Mouse (Mus musculus): Measurements from ENCODE around the gene Olfr1354. TPM values are rescaled to one million over a fixed set of nuclear protein-coding genes. Genes with fewer than 3 reads are reported as not detected.
"Not testable (repeated sequence)": the region's sequence is repeated elsewhere in the genome, so short reads cannot be mapped to it uniquely, and the experiment has no call there.

Gene Olfr1354
- not detected in 2 replicates for polyA plus RNA-seq (2015; fragmentation: Nextera tagmentation; extraction: Ambion mirVana)

GRCm38 (mm10) chr10:78912871-78913270 is at the start of gene Olfr1354:
Gene Olfr1354, plus strand, starts transcription at chr10:78913171.
- H3K27ac ChIP-seq (ENCODE audit: low read length); ATAC-seq (ENCODE audit: low read depth); H3K9ac ChIP-seq (ENCODE audit: low read length); H3K27me3 ChIP-seq (ENCODE audit: control insufficient read depth, insufficient read depth, low read depth, low read length); H3K36me3 ChIP-seq (ENCODE audit: control insufficient read depth, insufficient read depth, low read length); H3K4me3 ChIP-seq (ENCODE audit: low read length); H3K9me3 ChIP-seq (ENCODE audit: control insufficient read depth, low read length); H3K4me1 ChIP-seq (replicated peaks; ENCODE audit: control insufficient read depth, insufficient read depth, low read length); H3K4me2 ChIP-seq (ENCODE audit: low read depth, low read length): not testable (repeated sequence)
- WGBS: 82% methylated on average over 1 of the region's 1 CpGs

GRCm38 (mm10) chr10:78875240-78875639 is 37.7 kb upstream of the Olfr1354 start, which contains the start of gene Olfr1355:
Gene Olfr1355, plus strand, starts transcription at chr10:78875540.
- 47% methylated on average over 2 of the region's 2 CpGs for WGBS
- no peak for ATAC-seq (ENCODE audit: low read depth)
- Histone ChIP-seq H3K27ac (ENCODE audit: low read length) (no peak within 1 kb of the TSS), H3K9me3 (ENCODE audit: control insufficient read depth, low read length) (no peaks in the 10 kb centered on the region), H3K4me3 (ENCODE audit: low read length) (no peak within 1 kb of the TSS), H3K4me2 (ENCODE audit: low read depth, low read length) (no peak within 1 kb of the TSS), H3K9ac (ENCODE audit: low read length) (no peak within 1 kb of the TSS), H3K27me3 (ENCODE audit: control insufficient read depth, insufficient read depth, low read depth, low read length) (no peaks in the 10 kb centered on the region), H3K4me1 (replicated peaks; ENCODE audit: control insufficient read depth, insufficient read depth, low read length) (no peaks in the 10 kb centered on the region), H3K36me3 (ENCODE audit: control insufficient read depth, insufficient read depth, low read length) (no peaks in the 10 kb centered on the region)

GRCm38 (mm10) chr10:78950336-78950735 is 37.4 kb downstream of the Olfr1354 start, which contains the start of gene Olfr8:
Gene Olfr8, plus strand, starts transcription at chr10:78950636.
- not testable (repeated sequence) for H3K4me1 ChIP-seq (replicated peaks; ENCODE audit: control insufficient read depth, insufficient read depth, low read length); H3K9me3 ChIP-seq (ENCODE audit: control insufficient read depth, low read length); H3K27ac ChIP-seq (ENCODE audit: low read length); ATAC-seq (ENCODE audit: low read depth); H3K4me2 ChIP-seq (ENCODE audit: low read depth, low read length); H3K27me3 ChIP-seq (ENCODE audit: control insufficient read depth, insufficient read depth, low read depth, low read length); H3K4me3 ChIP-seq (ENCODE audit: low read length); H3K36me3 ChIP-seq (ENCODE audit: control insufficient read depth, insufficient read depth, low read length); H3K9ac ChIP-seq (ENCODE audit: low read length)
- 85% methylated on average over 1 of the region's 1 CpGs for WGBS

GRCm38 (mm10) chr10:78963009-78963408 is 50.0 kb downstream of the Olfr1354 start, which contains the start of gene Olfr1353:
Gene Olfr1353, plus strand, starts transcription at chr10:78963309.
- H3K9ac ChIP-seq (ENCODE audit: low read length); ATAC-seq (ENCODE audit: low read depth): not testable (repeated sequence)

More at GRCm38 (mm10) chr10:78963009-78963408, 50.0 kb downstream of the Olfr1354 start, which contains the start of gene Olfr1353:
- H3K4me3 ChIP-seq (ENCODE audit: low read length); H3K27me3 ChIP-seq (ENCODE audit: control insufficient read depth, insufficient read depth, low read depth, low read length); H3K4me1 ChIP-seq (replicated peaks; ENCODE audit: control insufficient read depth, insufficient read depth, low read length); H3K9me3 ChIP-seq (ENCODE audit: control insufficient read depth, low read length); H3K4me2 ChIP-seq (ENCODE audit: low read depth, low read length); H3K27ac ChIP-seq (ENCODE audit: low read length); H3K36me3 ChIP-seq (ENCODE audit: control insufficient read depth, insufficient read depth, low read length): not testable (repeated sequence)

Other genes starting within 250 kb of the Olfr1354 start
- 0.21 TPM in 1 of 2 replicates, not detected in the other for gene Casp14, start 194.9 kb upstream of the Olfr1354 start, polyA plus RNA-seq (2015; fragmentation: Nextera tagmentation; extraction: Ambion mirVana)
- 0.16 TPM in 2 replicates for gene Ccdc105, start 160.1 kb upstream of the Olfr1354 start, polyA plus RNA-seq (2015; fragmentation: Nextera tagmentation; extraction: Ambion mirVana)
- 0.63 and 0.83 TPM in 2 replicates for gene Slc1a6, start 132.7 kb upstream of the Olfr1354 start, polyA plus RNA-seq (2015; fragmentation: Nextera tagmentation; extraction: Ambion mirVana)
- gene Olfr1356, start 61.0 kb upstream of the Olfr1354 start, polyA plus RNA-seq (2015; fragmentation: Nextera tagmentation; extraction: Ambion mirVana): not detected in 2 replicates
- not detected in 2 replicates for gene Olfr1355, start 37.6 kb upstream of the Olfr1354 start, polyA plus RNA-seq (2015; fragmentation: Nextera tagmentation; extraction: Ambion mirVana)
- gene Olfr8, start 37.5 kb downstream of the Olfr1354 start, polyA plus RNA-seq (2015; fragmentation: Nextera tagmentation; extraction: Ambion mirVana): not detected in 2 replicates
- gene Olfr1353, start 50.1 kb downstream of the Olfr1354 start, polyA plus RNA-seq (2015; fragmentation: Nextera tagmentation; extraction: Ambion mirVana): not detected in 2 replicates
- gene Olfr1352, start 67.9 kb downstream of the Olfr1354 start, polyA plus RNA-seq (2015; fragmentation: Nextera tagmentation; extraction: Ambion mirVana): not detected in 2 replicates
- not detected in 2 replicates for gene Olfr1351, start 99.3 kb downstream of the Olfr1354 start, polyA plus RNA-seq (2015; fragmentation: Nextera tagmentation; extraction: Ambion mirVana)
- gene Olfr57, start 115.6 kb downstream of the Olfr1354 start, polyA plus RNA-seq (2015; fragmentation: Nextera tagmentation; extraction: Ambion mirVana): not detected in 2 replicates
- gene 2610008E11Rik, start 184.4 kb downstream of the Olfr1354 start, polyA plus RNA-seq (2015; fragmentation: Nextera tagmentation; extraction: Ambion mirVana): 31.1 and 32.0 TPM in 2 replicates
- gene Vmn2r80, start 235.6 kb downstream of the Olfr1354 start, polyA plus RNA-seq (2015; fragmentation: Nextera tagmentation; extraction: Ambion mirVana): not detected in 2 replicates